Mouse (Mus musculus) liver, embryonic 14.5 days (tissue): ENCODE results near the gene Mark2. TPM values are rescaled to one million over a fixed set of nuclear protein-coding genes. Genes with fewer than 3 reads are reported as not detected.
"Not testable (repeated sequence)": the region's sequence is repeated elsewhere in the genome, so short reads cannot be mapped to it uniquely, and the experiment has no call there.

ENCODE experiments used
- ATAC-seq: fragments of 200-750 bp; cut with Nextera tagmentation; 2 replicates; pipeline ENCODE4 v1.8.0; 2017; ENCODE audit warnings: moderate number of reproducible peaks, mild to moderate bottlenecking, moderate library complexity; ENCODE audit not compliant: insufficient read depth
- DNase-seq, 3 experiments: peaks; one replicate each; pipeline ENCODE4 v3.0.0-alpha.2; 2012 to 2013; ENCODE audit warnings: low read depth in 3 of 3, low spot score in 3 of 3
- H3K27ac ChIP-seq: fragments of 300-500 bp; sonication (generic); 2 replicates; pipeline ENCODE4 v1.5.1; 2014; ENCODE audit warnings: moderate library complexity, mild to moderate bottlenecking, control low read depth, inconsistent platforms
- H3K27me3 ChIP-seq: fragments of 300-500 bp; sonication (generic); 2 replicates; pipeline ENCODE4 v1.6.1; 2014; ENCODE audit warnings: mild to moderate bottlenecking, low read length, moderate library complexity; ENCODE audit not compliant: control insufficient read depth, insufficient read depth
- H3K36me3 ChIP-seq: fragments of 300-500 bp; sonication (generic); replicated peaks from 2 replicates; pipeline ENCODE4 v1.6.1; 2014; ENCODE audit warnings: low read depth; ENCODE audit not compliant: control insufficient read depth, insufficient read depth
- H3K4me1 ChIP-seq, 2 experiments: fragments of 200-500 bp in 1 of 2; fragments of 300-500 bp in 1 of 2; sonication (generic) in 1 of 2; replicated peaks; 2 replicates each; pipeline ENCODE4 v1.6.1; 2012 to 2014; ENCODE audit warnings: antibody characterized with exemption in 1 of 2, inconsistent platforms in 1 of 2, low read length in 1 of 2; ENCODE audit not compliant: control insufficient read depth in 2 of 2, insufficient read depth in 2 of 2
- H3K4me2 ChIP-seq: fragments of 300-500 bp; sonication (generic); 2 replicates; pipeline ENCODE4 v1.6.1; 2014; ENCODE audit warnings: low read depth, mild to moderate bottlenecking, control low read depth, moderate library complexity
- H3K4me3 ChIP-seq, 2 experiments: fragments of 200-500 bp in 1 of 2; fragments of 300-500 bp in 1 of 2; sonication (generic) in 1 of 2; 2 replicates each; pipeline ENCODE4 v1.5.1; 2012 to 2014; ENCODE audit warnings: low read depth in 2 of 2, low read length in 2 of 2, mild to moderate bottlenecking in 2 of 2, control low read depth in 1 of 2, inconsistent platforms in 1 of 2, moderate library complexity in 1 of 2; ENCODE audit not compliant: insufficient read depth in 1 of 2
- H3K9ac ChIP-seq: fragments of 300-500 bp; sonication (generic); replicated peaks from 2 replicates; pipeline ENCODE4 v1.6.1; 2014; ENCODE audit warnings: mild to moderate bottlenecking, control low read depth, moderate library complexity
- H3K9me3 ChIP-seq: fragments of 300-500 bp; sonication (generic); 2 replicates; pipeline ENCODE4 v1.6.1; 2016; ENCODE audit warnings: low read length, mixed read lengths; ENCODE audit not compliant: control insufficient read depth
- CTCF ChIP-seq: IDR thresholded peaks from 2 replicates; pipeline ENCODE4 v1.5.1; 2016; ENCODE audit warnings: antibody characterized with exemption, low read depth, control low read depth
- EP300 ChIP-seq: IDR thresholded peaks from 2 replicates; pipeline ENCODE4 v1.6.1; 2016; ENCODE audit warnings: antibody characterized with exemption, low read depth
- WGBS: fragments of 180-500 bp; shearing (Covaris S2); extraction: QIAGEN DNeasy Blood & Tissue Kit; methylation state at CpG from one replicate; pipeline ENCODE4 v1.1.7; 2014; ENCODE audit not compliant: insufficient replicate concordance; 5-methylcytosine and 5-hydroxymethylcytosine counted together
- polyA plus RNA-seq, 2 experiments: library from polyadenylated mRNA; depleted of rRNA in 1 of 2; stranded (reverse) in 1 of 2; unstranded in 1 of 2; fragments of >200 nt; fragmentation: Nextera tagmentation in 1 of 2; extraction: Ambion mirVana in 1 of 2; gene quantifications; 2 replicates each; pipeline versions ENCODE4 v1.2.1 to v1.2.3; 2012 to 2014

Gene Mark2
- polyA plus RNA-seq, 2 experiments, result 14.3 to 17.4 TPM

DNA sequence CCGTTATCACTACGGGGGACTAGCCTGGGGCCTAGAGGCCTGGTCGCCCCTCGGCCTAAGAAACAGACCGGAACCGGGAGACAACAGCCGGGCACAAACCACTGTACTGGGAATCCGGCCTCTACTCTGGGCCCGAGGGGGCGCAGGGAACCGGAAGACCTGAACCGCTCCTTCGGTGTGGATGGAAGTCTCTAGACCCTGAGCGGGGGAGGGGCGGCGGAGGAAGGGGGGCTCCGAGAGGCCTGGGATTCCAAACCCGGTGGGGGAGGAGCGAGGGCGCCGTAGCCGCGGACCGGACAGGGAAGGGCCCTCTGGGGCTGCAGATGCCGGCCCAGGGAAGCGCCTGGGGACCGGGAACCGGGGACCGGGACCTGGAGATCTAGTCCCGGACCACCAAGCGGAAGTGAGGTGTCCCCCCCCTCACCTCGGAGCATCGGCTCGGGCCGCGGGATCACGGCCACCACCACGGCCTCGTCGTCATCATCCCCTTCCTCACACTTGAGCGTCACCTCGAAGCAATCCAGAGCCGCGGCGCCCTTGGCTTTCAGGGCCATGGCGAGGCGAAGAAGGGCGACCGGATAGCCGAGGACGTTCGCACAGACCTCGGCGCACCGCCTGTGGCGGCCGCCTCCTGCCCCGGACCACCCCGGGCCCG, 40.7 kb upstream of the Mark2 start:
- TF ChIP-seq CTCF, result no peak
- TF ChIP-seq EP300, result no peak
- peak; percentile 76; the same call in 1 of the 2 replicates for ATAC-seq
- no peak overlapping the region for H3K27ac ChIP-seq
- no peaks in the 10 kb centered on the region for H3K27me3 ChIP-seq
- peak in 1 of 3 experiments; percentile 19 for DNase-seq
- peak overlapping the region; percentile 76 to 79 for H3K4me3 ChIP-seq
- peak overlapping the region; percentile 94 for H3K4me2 ChIP-seq
- peaks cover 4 to 13% of the 10 kb centered on the region in 2 experiments; a peak in 3 of 4 replicates for H3K4me1 ChIP-seq
- H3K36me3 ChIP-seq, result no peaks in the 10 kb centered on the region
- no peaks in the 10 kb centered on the region for H3K9me3 ChIP-seq
- under 1% methylated on average over 60 of the region's 60 CpGs for WGBS
- peak overlapping the region; percentile 73 for H3K9ac ChIP-seq

DNA sequence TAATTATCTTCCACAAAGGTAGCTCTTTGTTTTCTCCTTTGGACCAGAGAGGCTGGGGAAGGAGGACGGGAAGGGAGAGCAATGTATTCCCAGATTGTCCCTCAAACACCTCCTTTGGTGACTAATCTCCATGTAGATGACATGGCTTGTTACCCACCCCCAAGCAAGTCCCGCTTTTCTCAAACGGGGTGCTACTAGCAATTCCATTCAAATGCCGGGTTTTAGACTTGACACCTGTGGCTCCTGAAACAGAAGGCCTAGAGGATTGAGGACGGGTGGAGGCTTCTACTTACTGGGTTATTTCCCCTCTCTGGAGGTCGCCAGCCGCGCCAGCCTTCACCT, 40.2 kb upstream of the Mark2 start:
- WGBS, result 15% methylated on average over 8 of the region's 8 CpGs
- peaks cover 4 to 13% of the 10 kb centered on the region in 2 experiments; a peak in 3 of 4 replicates for H3K4me1 ChIP-seq
- H3K4me2 ChIP-seq, result peak overlapping the region; percentile 94
- no peaks in the 10 kb centered on the region for H3K36me3 ChIP-seq
- peak overlapping the region; percentile 76 to 79 for H3K4me3 ChIP-seq
- TF ChIP-seq EP300, result no peak
- no peak for TF ChIP-seq CTCF
- H3K9ac ChIP-seq, result peak overlapping the region; percentile 73
- no peak overlapping the region for H3K27ac ChIP-seq
- ATAC-seq (no peak), DNase-seq (no peak)
- no peaks in the 10 kb centered on the region for H3K27me3 ChIP-seq
- H3K9me3 ChIP-seq, result no peaks in the 10 kb centered on the region

DNA sequence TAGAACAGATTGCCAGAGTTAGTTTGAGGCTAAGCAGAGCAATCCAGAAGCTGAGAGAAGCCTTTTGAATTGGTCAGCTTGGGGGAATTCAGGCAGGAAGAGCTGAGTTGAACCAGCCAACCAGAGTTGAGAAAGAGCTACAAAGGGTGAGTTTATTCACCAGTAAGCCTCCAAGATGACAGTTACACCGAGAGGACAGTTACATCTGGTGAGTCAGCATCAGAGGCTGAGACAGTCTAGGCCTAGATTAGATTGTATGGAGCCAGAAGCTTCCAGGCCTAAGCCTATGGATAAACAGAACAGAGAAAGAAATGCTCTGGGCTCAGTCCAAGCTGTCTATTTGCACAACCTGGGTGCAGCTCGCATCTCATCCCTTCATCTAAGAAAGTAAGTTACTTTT, 36.0 kb upstream of the Mark2 start:
- Histone ChIP-seq H3K27me3 (no peaks in the 10 kb centered on the region), H3K4me2 (no peak overlapping the region), H3K4me3 (no peak overlapping the region), H3K9ac (no peak overlapping the region), H3K27ac (no peak overlapping the region), H3K9me3 (no peaks in the 10 kb centered on the region), H3K36me3 (no peaks in the 10 kb centered on the region), H3K4me1 (peaks cover 0 to 7% of the 10 kb centered on the region in 2 experiments; a peak in 3 of 4 replicates)
- DNase-seq (no peak), ATAC-seq (no peak)
- TF ChIP-seq CTCF (no peak), EP300 (no peak)
- 31% methylated on average over 2 of the region's 2 CpGs for WGBS

DNA sequence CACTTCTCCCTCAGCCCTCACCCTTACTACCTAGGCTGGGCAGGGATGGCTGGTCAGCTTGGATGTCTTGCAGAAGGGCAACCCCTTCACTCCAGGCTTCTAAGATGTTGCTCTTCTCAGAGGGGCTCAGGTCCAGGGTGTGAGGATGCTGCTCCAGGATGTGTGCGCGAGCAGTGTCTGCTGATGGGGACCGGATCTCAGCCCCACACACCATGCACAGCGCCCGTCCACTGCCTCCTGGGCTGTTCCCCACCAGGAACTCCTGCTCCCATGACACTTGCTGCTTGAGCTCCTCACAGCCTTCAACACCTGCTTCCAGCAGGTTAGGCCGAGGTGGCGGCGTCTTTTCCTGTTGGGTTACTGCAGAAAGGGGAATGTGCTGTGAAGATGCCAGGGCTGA, 32.8 kb upstream of the Mark2 start:
- no peak overlapping the region for H3K4me3 ChIP-seq
- DNase-seq (no peak), ATAC-seq (no peak)
- WGBS, result 84% methylated on average over 8 of the region's 8 CpGs
- TF ChIP-seq CTCF (no peak), EP300 (no peak)
- H3K27me3 ChIP-seq, result no peaks in the 10 kb centered on the region
- no peaks in the 10 kb centered on the region for H3K9me3 ChIP-seq
- no peak overlapping the region for H3K4me2 ChIP-seq
- no peaks in the 10 kb centered on the region; the same call in 1 of the 2 replicates for H3K36me3 ChIP-seq
- H3K27ac ChIP-seq, result no peak overlapping the region
- peaks cover 0 to 3% of the 10 kb centered on the region in 2 experiments; a peak in 1 of 4 replicates for H3K4me1 ChIP-seq
- H3K9ac ChIP-seq, result no peak overlapping the region

DNA sequence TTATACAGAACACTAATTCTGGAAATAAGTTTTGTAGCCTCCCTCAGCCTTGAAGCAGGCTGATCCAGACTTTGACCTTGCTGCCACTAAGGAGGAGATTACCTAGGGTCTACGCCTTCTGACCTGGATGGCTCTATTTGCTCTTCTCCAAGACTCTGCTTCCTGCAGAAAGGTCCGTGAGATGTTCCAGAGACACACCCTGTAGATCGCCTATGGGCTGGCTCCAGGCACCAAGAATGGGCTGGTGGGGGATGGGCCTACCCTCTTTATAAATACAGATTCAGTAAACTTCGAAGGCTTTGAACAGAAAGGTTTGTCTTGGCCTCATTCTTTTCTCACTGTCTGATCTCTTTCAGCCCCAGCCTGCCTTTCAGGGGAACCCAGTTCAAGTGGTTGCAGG, 27.8 kb upstream of the Mark2 start:
- H3K9me3 ChIP-seq, H3K4me3 ChIP-seq, H3K27ac ChIP-seq, H3K27me3 ChIP-seq, H3K4me1 ChIP-seq, ATAC-seq, H3K9ac ChIP-seq, H3K4me2 ChIP-seq, H3K36me3 ChIP-seq, DNase-seq: not testable (repeated sequence)
- 62% methylated on average over 4 of the region's 4 CpGs for WGBS
